Mouse (Mus musculus) intestine, embryonic 14.5 days (tissue): ENCODE results near the gene Rars2. TPM values are rescaled to one million over a fixed set of nuclear protein-coding genes. Genes with fewer than 3 reads are reported as not detected.

Experiments
- ATAC-seq: fragments of 200-750 bp; cut with Nextera tagmentation; replicated peaks from 2 replicates; pipeline ENCODE4 v1.8.0; 2017; ENCODE audit warnings: low read depth, moderate number of reproducible peaks, moderate TSS enrichment, moderate library complexity; ENCODE audit not compliant: low FRiP score, low TSS enrichment
- DNase-seq: peaks from one replicate; pipeline ENCODE4 v3.0.0-alpha.2; 2018; ENCODE audit warnings: low spot score
- H3K27ac ChIP-seq: fragments of 300-500 bp; sonication (generic); 2 replicates; pipeline ENCODE4 v1.5.1; 2014; ENCODE audit warnings: low read depth, mild to moderate bottlenecking, control low read depth
- H3K27me3 ChIP-seq: fragments of 300-500 bp; sonication (generic); replicated peaks from 2 replicates; pipeline ENCODE4 v1.6.1; 2014; ENCODE audit warnings: low read length, control low read depth; ENCODE audit not compliant: control insufficient read depth, insufficient read depth
- H3K36me3 ChIP-seq: fragments of 300-500 bp; sonication (generic); 2 replicates; pipeline ENCODE4 v1.6.1; 2014; ENCODE audit warnings: low read length, control low read depth; ENCODE audit not compliant: control insufficient read depth, insufficient read depth
- H3K4me1 ChIP-seq: fragments of 300-500 bp; sonication (generic); replicated peaks from 2 replicates; pipeline ENCODE4 v1.6.1; 2014; ENCODE audit warnings: low read length, control low read depth, mixed read lengths; ENCODE audit not compliant: control insufficient read depth, insufficient read depth
- H3K4me2 ChIP-seq: fragments of 300-500 bp; sonication (generic); 2 replicates; pipeline ENCODE4 v1.6.1; 2014; ENCODE audit warnings: low read length
- H3K4me3 ChIP-seq: fragments of 300-500 bp; sonication (generic); 2 replicates; pipeline ENCODE4 v1.5.1; 2014; ENCODE audit warnings: low read depth, low read length, control low read depth, mixed read lengths
- H3K9ac ChIP-seq: fragments of 300-500 bp; sonication (generic); 2 replicates; pipeline ENCODE4 v1.6.1; 2014; ENCODE audit warnings: mild to moderate bottlenecking, low read length
- H3K9me3 ChIP-seq: fragments of 300-500 bp; sonication (generic); 2 replicates; pipeline ENCODE4 v1.6.1; 2016; ENCODE audit warnings: low read length, control low read depth; ENCODE audit not compliant: control insufficient read depth
- WGBS: fragments of 180-500 bp; shearing (Covaris S2); extraction: QIAGEN DNeasy Blood & Tissue Kit; methylation state at CpG from one replicate; pipeline ENCODE4 v1.1.7; 2014; 5-methylcytosine and 5-hydroxymethylcytosine counted together
- polyA plus RNA-seq: library from polyadenylated mRNA; unstranded; fragments of >200 nt; fragmentation: Nextera tagmentation; extraction: Ambion mirVana; gene quantifications from 2 replicates; pipeline ENCODE4 v1.2.1, GENCODE M21; 2014

The Rars2 gene
- polyA plus RNA-seq, 1 experiment from 2014 or later: 62.2 TPM

DNA sequence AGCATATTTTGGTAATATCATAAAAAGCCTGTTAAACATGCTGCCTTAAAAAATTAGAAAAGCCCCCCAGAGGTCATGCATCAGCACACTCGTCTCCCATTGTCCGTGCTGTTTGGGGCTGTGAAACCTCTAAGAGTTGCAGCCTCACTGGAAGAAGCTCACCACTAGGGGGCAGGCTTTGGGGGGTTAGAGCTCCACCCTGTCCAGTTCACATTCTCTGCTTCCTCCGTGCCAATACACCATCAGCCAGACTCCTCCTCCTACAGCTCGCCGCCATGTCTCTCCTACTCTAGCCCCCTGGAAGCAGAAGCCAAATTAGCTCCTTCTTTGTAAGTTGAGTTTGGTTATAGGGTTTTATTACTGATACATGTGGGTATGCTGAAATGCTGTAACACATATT lies 86.8 kb downstream of the Rars2 start:
- no peaks in the 10 kb centered on the region for H3K9me3 ChIP-seq
- whole genome bisulfite sequencing: 58% methylated on average over 5 of the region's 5 CpGs
- DNase-seq (peak; percentile 57), ATAC-seq (no peak)
- H3K36me3 ChIP-seq: no peaks in the 10 kb centered on the region
- H3K27ac ChIP-seq: no peak overlapping the region
- H3K4me2 ChIP-seq: no peak overlapping the region
- H3K4me1 ChIP-seq: no peaks in the 10 kb centered on the region
- H3K27me3 ChIP-seq: no peaks in the 10 kb centered on the region
- no peak overlapping the region for H3K9ac ChIP-seq
- H3K4me3 ChIP-seq: no peak overlapping the region

DNA sequence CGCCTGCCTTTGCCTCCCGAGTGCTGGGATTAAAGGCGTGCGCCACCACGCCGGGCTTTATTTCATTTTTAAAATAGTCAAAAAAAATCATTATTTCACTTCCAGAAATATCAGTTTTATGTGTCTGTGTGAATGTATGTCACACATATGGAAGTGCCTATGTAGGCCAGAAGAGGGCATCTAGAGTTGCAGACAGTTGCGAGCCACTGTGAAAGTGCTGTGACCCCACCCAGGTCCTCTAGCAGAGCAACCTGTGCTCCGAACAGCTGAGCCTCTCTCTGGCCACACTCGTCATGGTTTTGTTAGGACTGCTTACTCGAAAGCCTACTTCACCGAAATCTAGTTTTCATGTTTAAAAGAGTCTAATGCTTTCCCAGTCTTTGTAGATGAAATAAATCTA lies 87.5 kb downstream of the Rars2 start:
- Histone ChIP-seq H3K27ac (no peak overlapping the region), H3K4me1 (no peaks in the 10 kb centered on the region), H3K4me2 (no peak overlapping the region), H3K4me3 (no peak overlapping the region), H3K9ac (no peak overlapping the region), H3K36me3 (no peaks in the 10 kb centered on the region), H3K27me3 (no peaks in the 10 kb centered on the region), H3K9me3 (no peaks in the 10 kb centered on the region)
- ATAC-seq (no peak), DNase-seq (no peak)
- 94% methylated on average over 11 of the region's 11 CpGs for WGBS

DNA sequence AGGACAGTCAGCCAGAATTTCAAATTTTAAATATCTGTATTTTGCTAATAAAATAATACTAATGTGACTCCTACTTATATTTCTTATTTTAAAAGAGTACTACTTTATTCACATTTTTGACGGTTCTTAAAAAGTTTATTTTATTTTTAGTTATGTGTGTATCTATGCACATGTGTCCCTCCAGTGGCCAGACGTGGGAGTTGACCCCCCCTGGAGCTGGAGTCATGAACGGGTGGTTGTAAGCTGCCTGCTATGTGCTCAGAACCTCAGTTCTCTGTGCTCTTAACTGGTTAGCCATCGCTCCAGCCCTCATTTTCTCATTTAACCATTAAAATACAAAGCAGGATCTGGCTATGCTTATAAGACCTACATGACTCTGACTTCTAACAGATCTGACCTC lies 88.3 kb downstream of the Rars2 start:
- H3K36me3 ChIP-seq: no peaks in the 10 kb centered on the region
- no peak overlapping the region for H3K9ac ChIP-seq
- no peak overlapping the region for H3K4me3 ChIP-seq
- 65% methylated on average over 4 of the region's 4 CpGs for WGBS
- H3K9me3 ChIP-seq: no peaks in the 10 kb centered on the region
- H3K4me1 ChIP-seq: no peaks in the 10 kb centered on the region
- no peaks in the 10 kb centered on the region for H3K27me3 ChIP-seq
- no peak overlapping the region for H3K4me2 ChIP-seq
- no peak overlapping the region for H3K27ac ChIP-seq
- DNase-seq: no peak
- no peak for ATAC-seq

DNA sequence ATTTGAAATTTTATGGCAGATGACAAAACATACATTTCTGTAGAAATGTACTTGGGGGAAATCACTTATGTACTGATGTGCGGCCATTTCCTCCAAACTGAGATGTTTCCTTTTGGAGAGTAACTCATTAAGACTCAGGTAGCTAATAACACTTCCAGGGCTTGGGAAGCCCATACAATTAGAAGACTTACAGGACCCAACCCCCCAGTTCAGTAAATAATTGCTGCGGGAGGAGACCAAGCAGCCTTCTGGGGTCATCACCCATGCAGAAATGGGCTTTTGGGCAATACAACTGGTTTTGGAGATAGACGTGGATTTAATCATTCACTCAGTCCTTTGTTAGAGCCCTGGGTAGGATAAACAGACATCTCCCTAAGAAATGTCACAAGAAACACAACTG lies 92.5 kb downstream of the Rars2 start:
- Histone ChIP-seq H3K4me1 (no peaks in the 10 kb centered on the region), H3K9me3 (0 out of 2 replicates have a peak, but pooled peaks cover 2% of the 10 kb centered on the region), H3K4me3 (no peak overlapping the region), H3K36me3 (no peaks in the 10 kb centered on the region), H3K27me3 (no peaks in the 10 kb centered on the region), H3K9ac (no peak overlapping the region), H3K27ac (no peak overlapping the region), H3K4me2 (no peak overlapping the region)
- WGBS: 71% methylated on average over 3 of the region's 3 CpGs
- DNase-seq (no peak), ATAC-seq (no peak)

DNA sequence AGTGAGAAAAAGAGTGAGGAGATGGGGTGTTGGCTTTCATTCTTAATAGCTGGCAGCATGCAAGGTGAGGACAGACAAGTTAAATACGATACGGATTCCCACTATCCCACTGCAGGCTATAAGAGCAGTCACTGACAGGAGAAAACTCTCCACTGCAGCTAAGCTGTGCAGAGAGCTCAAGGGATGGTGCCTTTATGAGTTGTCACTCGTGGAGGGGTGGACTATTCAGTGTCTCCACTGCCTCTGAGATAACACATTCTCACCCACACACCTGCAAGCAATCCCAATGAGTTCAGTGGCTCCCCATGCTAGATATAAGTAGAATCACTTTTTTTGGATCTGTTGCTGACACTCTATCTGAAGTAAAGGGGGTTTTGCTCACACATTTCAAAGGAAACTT lies 93.4 kb downstream of the Rars2 start:
- no peak for ATAC-seq
- WGBS: 71% methylated on average over 3 of the region's 3 CpGs
- H3K27me3 ChIP-seq: no peaks in the 10 kb centered on the region

More for the DNA sequence above, 93.4 kb downstream of the Rars2 start:
- H3K4me3 ChIP-seq: no peak overlapping the region
- H3K4me2 ChIP-seq: no peak overlapping the region
- no peak overlapping the region for H3K9ac ChIP-seq
- H3K27ac ChIP-seq: no peak overlapping the region
- no peaks in the 10 kb centered on the region for H3K4me1 ChIP-seq
- H3K9me3 ChIP-seq: 0 out of 2 replicates have a peak, but pooled peaks cover 2% of the 10 kb centered on the region
- H3K36me3 ChIP-seq: no peaks in the 10 kb centered on the region
- no peak for DNase-seq

Other genes with a start within 250 kb of the Rars2 start
- 44.3 and 49.7 TPM in 2 replicates for gene Akirin2, start 64.0 kb upstream of the Rars2 start, polyA plus RNA-seq
- gene Orc3, start within 50 bp of the Rars2 start, polyA plus RNA-seq: 89.3 and 93.9 TPM in 2 replicates
- 66.2 and 69.2 TPM in 2 replicates for gene Slc35a1, start 72.5 kb downstream of the Rars2 start, polyA plus RNA-seq
- 0.40 TPM in 1 of 2 replicates, not detected in the other for gene Cfap206, start 115.2 kb downstream of the Rars2 start, polyA plus RNA-seq
- gene Gm136, start 141.3 kb downstream of the Rars2 start, polyA plus RNA-seq: not detected in 2 replicates
- 42.9 and 43.0 TPM in 2 replicates for gene Smim8, start 163.5 kb downstream of the Rars2 start, polyA plus RNA-seq